Mouse (Mus musculus) urinary bladder, adult 18-20 months (tissue): ENCODE results near the gene Gfod1.

ENCODE experiments used
- DNase-seq, 2 experiments: peaks; one replicate each; pipeline ENCODE4 v3.0.0; 2022; ENCODE audit warnings: low spot score in 2 of 2, mixed read lengths in 2 of 2

Gene Gfod1

DNA sequence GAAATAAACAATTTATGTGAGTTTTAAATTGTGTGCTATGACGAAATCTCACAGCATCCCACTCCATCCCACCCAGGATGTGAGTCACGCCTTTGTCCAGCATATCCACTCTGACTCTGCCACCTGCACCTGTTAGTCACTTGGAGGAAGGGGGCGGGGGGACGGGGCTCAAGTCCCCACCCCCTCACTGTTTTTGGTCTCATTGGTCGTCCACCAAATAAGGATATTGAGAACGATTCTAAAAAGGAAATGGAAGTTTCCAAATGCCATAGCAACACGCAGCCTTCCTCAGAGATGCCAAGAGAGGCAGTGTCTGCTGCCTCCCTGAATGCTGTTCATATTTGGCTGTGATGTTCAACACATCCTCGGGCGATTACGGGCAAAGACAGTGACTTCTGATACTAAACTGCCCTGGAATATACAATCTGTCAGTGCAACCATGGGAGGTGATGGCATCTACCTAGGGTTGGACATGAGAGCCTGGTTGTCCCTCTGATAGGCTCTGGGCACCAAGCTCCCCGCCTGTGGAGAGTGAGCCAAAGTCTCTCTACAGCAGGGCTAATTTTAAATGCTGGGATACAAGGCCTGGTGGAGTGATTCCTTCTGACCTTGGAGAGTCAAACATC is 41.7 kb downstream of the Gfod1 start:
- DNase-seq, result no peak

DNA sequence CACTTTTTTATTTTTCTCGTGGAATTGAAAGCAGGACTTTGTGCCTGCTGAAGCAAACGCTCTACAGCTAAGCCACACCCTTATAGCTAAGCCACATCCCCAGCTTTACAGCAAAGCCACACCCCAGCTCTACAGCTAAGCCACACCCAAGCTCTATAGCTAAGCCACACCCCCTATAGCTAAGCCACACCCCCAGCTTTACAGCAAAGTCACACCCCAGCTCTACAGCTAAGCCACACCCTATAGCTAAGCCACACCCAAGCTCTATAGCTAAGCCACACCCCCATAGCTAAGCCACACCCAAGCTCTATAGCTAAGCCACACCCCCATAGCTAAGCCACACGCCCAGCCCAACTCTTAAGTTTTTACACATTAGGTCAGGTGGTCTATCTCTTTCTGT is 42.7 kb downstream of the Gfod1 start:
- DNase-seq, result no peak

DNA sequence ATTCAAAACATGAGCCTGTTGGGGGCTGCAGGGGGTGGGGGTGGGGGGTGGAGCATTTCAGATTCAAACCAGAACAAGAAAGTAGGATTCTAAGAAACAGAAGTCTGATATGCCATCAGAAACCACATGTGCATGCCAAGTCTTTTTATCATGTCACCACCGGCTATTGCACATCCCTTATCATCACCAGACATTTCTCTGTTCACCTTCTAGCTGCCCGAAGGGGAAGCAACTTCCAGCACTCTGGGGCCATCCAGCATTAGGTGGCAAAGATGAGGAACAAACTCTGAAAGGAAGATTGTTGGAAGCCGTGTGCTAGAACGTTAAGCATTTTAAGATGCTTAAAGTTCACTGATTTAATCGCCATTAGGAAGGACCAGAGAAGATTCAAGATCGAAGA is 43.2 kb downstream of the Gfod1 start:
- no peak for DNase-seq

DNA sequence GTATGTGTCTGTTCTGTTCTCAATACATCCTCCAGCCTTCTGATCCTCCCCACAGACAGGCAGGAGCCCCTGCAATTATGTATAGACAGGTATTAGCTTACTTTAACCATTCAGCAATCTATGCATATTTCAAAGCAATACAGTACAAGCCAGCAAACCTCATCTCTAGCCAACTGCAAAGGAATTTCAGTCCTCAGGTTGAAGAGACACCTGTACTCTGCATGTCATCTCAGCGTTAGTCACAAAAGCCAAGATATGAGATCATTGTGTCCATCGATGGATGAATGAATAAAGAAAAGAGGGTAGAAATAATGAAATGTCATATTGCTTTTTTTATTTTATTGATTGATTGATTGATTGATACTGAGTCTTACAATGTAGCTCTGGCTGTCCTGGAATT is 47.5 kb downstream of the Gfod1 start:
- no peak for DNase-seq

DNA sequence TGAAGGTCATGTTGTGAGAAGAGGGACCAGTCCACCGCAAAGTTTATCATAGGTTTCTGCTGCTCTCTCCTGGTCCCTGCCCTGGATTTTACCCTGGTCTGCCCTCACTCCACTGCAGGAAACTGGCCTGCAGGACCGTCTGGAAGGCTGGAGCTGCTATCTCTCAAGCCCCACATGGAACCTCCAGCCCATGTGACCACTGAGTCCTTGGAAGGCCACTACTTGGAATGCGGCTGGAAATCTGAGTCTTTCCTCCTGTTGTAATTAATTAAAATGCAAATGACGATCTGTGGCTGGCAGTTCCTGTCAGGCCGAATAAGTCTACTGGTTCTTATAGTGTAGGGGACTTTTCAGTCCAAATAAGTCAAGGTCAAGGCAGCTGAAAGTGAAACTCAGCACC is 50.4 kb downstream of the Gfod1 start:
- DNase-seq, result no peak

DNA sequence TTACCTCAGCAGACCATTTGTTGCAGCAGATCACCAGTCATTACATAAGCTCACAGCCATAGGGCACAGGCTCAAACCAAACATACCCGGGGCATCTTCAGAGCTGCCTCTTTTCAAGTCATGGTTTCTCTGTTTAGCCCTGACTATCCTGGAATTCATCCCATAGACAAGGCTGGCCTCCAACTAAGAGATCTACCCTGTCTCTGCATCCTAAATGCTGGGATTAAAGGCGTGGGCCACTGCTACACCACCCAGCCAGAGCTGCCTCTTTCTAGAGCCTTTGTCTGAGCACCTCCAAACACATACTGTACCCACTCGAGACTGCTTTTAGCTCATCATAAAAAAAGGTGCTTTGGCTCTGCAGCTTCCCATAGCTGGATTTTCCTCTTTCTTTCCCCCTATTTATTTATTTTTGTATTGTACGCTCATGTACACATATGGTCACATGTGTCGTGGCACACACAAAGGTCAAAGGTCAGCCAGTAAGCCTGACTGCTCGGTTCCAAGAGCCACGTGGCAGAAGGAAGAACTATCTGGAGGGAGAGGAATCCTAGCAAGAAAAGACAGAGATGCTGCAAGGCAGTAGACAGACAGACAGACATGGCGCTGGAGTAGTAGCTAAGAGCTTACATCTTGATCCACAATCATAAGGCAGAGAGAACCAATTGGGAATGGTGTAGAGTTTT is 51.7 kb downstream of the Gfod1 start:
- DNase-seq, result no peak

DNA sequence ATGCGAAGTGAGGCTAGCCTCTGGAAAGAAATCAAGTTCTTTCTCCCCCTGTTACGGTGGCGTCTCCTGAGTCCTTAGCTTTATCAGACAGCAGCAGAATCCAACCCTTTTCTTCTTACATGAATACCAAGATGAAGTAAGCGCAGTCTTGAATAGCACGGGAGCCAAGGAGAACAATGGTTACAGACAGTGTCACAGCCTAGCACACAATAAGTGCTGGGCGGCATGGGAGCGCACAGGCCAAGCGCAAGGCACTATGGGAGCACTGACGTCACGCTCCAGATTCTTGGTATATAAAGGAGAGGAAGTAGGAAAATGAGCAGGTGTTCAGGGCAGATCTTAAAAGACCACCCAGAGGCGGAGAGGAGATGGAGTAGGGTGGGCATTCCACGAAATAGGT is 52.6 kb downstream of the Gfod1 start:
- DNase-seq, result no peak

DNA sequence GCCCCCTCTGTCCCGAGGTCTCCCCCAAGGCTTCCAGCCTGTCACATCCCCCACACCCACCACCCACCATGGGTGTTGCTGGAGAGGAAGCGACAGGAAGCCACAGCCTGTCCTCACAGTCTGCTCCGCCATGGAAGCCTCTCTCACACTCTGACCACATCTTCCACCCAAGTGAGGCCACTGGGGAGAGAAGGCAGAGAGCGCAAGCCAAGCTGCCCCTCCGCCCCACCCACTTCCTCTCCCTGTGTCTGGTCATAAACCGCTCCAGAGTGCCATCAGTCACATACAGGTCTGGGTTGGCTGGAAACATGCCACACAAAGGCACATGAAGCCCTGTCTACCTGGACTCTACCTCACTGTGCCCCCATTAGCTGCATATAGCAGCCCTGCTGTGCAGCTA is 53.3 kb downstream of the Gfod1 start:
- DNase-seq, result no peak

DNA sequence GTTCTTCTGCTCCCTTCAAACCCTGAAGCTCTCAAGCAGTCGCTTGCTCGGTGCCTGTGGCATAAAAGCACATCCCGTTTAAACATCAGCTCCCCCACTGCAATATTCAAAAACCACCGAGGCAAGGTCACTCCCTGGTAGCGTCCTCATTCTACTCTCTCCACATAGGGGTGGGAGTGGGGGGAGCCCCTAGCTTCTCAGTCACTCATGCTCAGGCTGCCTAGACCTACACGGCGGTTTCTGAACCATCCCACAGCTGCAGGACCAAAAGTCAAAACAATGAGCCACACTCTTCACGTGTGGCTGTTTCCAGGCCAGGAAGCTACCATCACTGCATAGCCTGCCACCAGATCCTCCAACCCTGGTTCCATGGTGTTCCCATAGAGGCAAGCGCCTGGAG is 53.9 kb downstream of the Gfod1 start:
- no peak for DNase-seq

DNA sequence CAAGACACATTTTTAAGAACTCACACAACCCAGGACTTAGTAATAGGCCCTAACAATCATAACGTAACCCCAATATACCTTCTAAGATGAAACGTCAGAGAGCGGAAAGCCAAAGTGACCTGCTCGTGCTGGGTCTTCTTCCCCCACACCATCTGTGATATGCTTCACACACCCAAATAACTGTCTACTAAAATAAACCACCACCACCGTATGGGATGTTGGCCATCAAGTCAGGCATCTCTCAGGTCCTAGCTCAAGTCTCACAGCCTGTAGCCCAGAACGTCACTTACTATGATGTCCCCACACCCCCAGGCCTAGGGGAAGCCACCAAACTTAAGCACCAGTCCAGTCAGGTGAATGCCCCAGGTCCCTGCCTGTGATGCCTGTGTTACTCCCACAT is 55.6 kb downstream of the Gfod1 start:
- no peak for DNase-seq

DNA sequence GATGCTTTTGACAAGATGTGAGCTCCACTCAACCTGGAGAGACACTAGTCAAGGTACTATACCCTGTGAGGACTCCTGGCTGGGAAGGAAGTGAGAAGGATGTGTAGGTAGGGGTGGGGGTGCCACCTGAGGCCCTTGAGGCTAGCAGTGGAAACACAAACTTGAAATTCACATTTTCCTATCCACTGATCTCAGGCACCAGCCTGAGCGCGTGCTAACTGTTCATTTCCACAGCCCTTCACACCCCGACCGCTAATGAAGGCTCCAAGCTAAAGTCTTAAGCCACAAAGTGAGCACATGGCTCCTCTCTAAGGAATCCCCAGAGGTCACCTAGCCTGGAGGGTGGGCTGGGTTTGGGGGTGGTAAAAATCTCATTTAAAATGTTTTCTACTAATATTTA is 57.1 kb downstream of the Gfod1 start:
- DNase-seq, result no peak

DNA sequence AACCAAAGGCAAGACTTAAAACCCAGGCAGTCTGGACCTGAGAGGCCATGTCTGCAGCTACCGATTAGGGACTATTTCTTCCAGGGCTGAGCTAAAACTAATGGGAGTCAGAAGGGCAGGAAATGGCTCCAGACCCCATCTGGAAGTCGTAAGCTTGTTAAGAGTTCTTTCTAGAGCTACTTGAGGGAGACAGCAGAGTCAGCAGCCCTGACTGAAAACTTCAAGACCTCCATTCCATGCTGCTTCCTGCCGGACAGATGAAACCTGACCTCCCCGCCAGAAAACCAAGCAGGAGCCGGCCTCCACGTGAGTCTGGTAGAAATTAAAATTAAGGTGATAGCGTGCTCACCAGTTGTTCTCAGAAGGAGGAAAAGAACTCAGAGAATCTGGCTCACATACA is 60.2 kb downstream of the Gfod1 start:
- no peak for DNase-seq

DNA sequence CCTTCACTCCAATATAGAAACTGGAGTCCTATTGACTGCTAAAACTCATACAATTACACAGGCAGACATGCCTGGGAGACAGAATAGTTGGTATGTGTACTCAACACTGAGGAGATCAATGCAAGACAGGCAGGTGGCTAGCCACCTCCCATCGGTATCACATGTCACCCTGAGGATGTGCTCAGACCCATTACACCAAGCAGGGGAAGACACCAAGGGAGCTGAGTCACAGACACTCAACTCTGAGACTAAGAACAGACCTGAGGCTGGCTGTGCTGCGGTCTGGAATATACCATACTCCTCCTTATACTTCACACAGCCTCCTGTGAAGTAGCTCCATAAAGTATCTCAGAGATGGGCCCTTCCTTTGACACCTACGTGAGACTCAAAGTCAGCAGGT is 60.7 kb downstream of the Gfod1 start:
- DNase-seq, result no peak

DNA sequence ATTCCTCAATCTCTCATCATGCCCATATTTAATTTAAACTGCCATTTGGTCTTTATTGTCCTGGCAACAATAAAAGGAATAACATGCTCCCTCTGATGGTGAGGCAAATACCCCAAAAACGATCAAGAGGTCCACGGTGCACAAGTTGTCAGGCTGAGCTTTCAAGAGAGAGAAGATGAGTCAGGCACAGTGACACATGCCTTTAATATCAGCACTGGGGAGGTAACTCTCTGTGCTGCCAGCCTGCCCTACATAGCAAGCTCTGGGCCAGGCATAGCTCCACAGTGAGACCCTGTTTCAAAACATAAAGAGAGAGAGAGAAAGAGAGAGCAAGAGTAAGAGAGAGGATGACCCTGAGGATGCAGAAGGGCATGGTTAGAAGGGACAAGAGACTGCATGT is 62.2 kb downstream of the Gfod1 start:
- DNase-seq, result no peak

DNA sequence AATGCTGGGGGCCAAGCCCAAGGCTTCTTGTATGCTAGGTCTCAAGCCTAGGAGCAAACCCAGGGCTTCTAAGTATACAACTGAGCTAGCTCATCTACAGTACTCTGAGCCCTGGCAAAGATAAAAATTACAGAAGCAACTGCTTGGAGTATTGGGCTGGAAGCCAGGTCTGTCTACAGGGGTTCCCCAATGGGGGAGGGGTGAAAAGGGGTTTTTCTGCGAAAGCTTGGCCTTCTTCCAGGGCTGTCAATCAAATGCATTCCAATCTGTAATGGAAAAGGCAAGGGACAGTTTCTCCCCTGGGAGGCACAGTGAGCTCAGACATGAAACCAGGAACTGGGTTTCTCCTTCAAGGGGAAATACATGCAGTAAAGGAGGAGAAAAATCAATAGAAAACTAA is 62.9 kb downstream of the Gfod1 start:
- no peak for DNase-seq

DNA sequence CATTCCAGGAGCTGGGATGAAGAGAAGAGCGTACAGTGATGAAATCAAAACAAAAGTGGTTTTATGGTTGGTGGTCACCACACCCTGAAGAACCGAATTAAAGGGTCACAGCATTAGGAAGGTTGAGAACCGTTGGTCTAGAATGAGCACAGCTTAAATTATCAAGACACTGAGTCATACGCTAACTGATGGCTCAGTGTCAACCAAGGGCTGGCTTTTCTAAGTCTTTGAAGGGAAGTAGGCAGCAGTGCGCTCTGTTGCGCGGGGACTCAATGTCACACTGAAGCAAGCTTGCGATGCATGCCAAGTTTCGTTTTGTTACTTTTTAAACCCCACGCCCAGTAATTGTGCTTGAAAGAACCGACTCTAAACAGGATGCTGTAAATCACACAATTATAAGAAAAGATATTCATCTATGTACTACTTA is 64.2 kb downstream of the Gfod1 start:
- DNase-seq, result no peak

DNA sequence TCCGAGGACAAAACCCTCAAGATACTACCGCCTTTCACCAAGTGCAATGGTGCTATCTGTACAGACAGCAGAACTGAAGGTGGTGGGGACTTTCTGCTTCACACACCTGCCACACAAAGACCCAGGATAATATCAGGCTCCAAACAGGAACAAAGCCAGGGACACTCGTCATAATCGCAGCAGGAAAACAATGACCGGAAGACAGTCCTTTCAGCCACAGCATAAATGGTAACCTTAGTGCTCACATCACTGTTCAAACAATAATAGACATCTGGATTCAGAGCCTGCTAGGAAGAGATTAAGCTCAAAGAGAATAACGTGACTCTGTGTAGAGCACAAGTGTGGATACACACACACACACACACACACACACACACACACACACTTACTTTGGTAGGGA is 67.3 kb downstream of the Gfod1 start:
- DNase-seq, result no peak

DNA sequence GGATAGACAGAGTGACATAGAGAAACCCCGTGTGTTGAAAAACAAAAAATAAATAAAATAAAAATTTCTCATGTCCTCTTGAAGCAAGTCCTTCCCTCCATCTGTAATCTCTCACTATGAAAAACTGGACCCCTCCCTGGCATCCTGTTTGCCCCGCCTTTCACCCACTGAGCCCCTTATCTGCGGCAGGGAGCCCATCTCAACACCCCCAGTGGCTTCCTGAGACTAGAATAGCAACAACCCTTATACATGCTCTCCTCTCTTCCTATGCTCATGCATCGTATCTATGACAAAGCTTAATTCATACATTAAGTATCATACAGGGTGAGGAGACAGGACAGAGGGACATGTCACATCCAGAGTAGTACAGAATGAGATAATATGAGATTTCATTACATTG is 68.0 kb downstream of the Gfod1 start:
- DNase-seq, result no peak

DNA sequence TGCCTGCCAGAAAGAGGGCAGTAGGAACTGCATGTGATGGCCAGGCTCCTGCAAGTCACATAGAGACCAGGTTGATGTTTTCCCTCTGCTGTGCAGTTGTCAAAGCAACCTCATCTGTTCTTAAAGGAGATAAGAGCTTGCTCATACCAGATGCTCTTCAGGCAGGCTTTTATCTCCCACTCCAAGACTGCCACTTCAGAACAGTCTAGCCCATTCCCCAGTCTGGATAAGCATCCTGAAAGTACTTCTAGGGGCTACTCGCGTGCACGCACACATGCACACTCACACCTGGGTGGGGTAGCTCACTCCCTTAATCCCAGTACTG is 68.4 kb downstream of the Gfod1 start:
- DNase-seq, result no peak

DNA sequence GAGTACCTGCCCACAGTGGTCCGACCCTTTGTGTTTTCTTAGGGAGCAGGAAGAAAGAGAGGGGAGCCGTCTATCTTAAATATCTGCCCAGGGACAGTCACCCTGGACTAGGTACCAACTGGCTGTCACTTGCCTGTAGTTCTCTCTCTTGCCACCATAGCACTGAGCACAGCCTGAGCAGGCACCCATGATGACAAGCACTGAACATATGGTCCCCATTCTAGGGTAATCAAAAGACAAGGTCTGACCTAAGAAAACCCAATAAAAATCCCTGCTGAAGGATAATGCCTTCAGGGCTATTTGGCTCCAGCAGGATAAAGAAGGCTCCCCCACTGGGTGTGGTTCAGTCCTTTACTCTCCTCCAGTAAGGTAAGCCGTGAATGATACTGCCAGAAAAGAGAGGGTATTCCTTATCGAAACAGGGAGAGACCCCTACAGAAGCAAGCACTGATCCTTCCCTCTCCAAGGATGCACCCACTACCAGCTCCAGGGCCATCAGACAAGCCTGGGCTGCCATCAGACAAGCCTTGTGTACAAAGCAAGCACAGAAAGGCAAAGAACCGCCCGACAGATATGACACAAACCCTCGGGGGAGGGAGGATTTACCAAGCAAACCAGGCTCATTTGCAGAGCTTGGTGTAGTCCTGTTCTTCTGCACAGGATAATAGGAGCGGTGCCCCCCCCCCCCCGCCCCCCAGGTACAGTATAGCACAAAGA is 68.9 kb downstream of the Gfod1 start:
- DNase-seq, result no peak

DNA sequence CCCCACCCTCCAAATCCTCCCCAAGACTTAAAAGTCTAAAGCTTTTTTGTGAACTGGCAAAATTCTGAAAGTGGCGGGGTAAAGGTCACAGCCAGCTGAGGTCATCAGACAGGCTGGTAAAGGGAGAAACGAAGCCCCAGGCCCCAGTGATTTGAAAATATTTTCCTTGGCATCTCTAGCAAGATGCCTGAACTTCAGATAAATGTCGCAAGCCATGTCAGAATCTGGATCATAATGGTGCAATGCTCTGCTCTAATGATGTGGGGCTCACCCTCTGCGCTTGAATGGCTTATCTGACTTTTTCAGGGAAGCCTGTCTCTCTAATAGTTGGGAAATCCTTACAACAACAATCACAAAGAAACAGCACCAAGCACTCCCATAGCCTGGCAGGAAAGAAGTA is 70.6 kb downstream of the Gfod1 start:
- DNase-seq, result no peak

DNA sequence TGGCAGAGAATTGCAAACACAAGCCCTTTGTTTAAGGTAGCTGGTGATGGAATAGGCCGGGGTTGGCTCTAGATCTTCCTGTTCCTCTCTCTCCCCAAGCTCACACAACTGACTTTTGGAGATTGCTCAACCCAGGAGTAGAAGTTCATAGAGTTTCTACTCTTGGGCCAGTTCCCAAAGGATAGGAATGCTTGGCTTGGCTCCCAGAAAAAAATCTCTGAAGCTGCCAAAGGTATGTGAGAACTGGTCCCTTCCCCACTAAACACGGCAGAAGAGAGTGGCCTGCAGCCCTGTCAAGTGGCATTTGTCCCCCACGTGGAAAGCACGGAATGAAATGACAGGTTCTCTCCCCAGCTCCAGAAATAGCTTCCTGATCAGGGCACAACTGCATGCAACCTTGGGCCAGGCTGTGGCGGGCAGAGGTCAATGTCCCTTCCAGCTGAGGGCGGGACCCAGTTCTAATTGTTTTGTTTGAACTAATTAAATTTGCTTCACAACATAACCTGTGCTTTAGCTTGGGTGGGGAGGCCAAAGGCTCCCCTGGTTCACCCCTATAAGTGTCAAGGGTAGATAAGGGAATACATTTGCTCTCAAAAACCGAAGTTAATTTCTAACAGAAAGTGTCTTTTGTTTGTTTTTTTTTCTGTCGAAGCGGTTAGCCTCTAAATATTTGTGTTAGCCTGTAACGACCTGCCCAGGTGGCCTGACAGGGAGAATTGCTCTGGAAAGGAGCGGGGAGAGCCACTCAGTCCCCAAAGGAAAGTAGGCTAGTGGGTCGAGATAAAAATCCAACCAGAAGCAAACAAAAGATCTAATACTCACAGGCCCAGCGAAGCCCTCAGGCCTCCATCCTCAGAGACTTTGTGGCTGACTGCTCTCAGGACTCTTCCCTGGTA is 71.8 kb downstream of the Gfod1 start:
- peak; percentile 38 to 43 for DNase-seq
